Mouse (Mus musculus) liver, embryonic 14.5 days (tissue): Measurements from ENCODE around the gene B3galt4.

ENCODE experiments used
- CTCF ChIP-seq: IDR thresholded peaks from 2 replicates; pipeline ENCODE4 v1.5.1; 2016; ENCODE audit warnings: antibody characterized with exemption, low read depth, control low read depth
- EP300 ChIP-seq: IDR thresholded peaks from 2 replicates; pipeline ENCODE4 v1.6.1; 2016; ENCODE audit warnings: antibody characterized with exemption, low read depth

DNA sequence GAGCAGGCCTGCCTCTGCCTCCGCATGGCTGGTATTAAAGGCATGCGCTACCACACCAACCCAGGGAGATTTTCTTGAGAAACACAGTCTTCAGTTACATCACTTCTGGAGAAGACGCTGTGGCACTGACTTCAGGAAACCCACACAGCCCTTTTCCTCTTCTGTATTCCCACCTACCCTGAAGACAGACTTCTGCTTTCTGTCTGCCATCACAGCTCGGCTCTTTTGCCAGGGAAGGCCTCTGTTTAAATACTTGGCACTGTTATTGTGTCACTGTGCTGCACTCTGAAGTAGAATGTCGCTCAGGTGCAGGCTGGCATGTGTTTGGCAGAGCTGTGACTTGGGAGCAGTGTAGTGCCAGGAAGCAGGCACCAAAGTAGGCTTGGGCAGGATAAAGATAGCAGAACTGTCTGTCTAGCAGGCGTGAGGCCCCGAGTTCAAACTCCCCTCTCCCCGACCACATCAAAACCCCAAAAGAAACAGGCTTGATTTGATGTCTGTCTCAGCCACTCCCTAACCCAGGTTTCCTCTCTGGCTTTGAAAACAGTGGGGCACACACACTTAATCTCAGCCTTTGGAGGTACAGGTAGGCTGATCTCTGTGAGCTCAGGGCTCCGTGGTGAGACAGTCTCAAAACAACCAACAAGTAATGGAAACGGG is 3.7 kb downstream of the B3galt4 start:
- TF ChIP-seq EP300 = no peak
- TF ChIP-seq CTCF = no peak
